Mouse (Mus musculus) thymus, postnatal 4 days (tissue): Measurements from ENCODE around the gene Trp73.
A peak's percentile ranks its signal among the peaks of the same experiment; 100 is the strongest.

Source experiments
- DNase-seq: peaks from one replicate; pipeline ENCODE4 v3.0.0; 2021

The Trp73 gene

GRCm38 (mm10) chr4:154142211-154143040 lies 2.4 kb upstream of the Trp73 start, which contains the start of gene Wrap73:
TSS of gene Wrap73 (plus strand) at chr4:154142372.
- DNase-seq: peak; percentile 89

GRCm38 (mm10) chr4:154141009-154141867 lies 1.2 kb upstream of the Trp73 start:
- DNase-seq: no peak

- DNase-seq: no peak
These were observed 403 bp upstream of the Trp73 start for GRCm38 (mm10) chr4:154140213-154141008.

GRCm38 (mm10) chr4:154139671-154140181 lies 282 bp downstream of the Trp73 start:
- DNase-seq: no peak

GRCm38 (mm10) chr4:154137139-154137538 lies 2.9 kb downstream of the Trp73 start:
- no peak for DNase-seq

GRCm38 (mm10) chr4:154134803-154135202 lies 5.2 kb downstream of the Trp73 start:
- DNase-seq: no peak

- DNase-seq: no peak
These were observed 8.1 kb downstream of the Trp73 start for GRCm38 (mm10) chr4:154131894-154132293.

- no peak for DNase-seq
These were observed 10.1 kb downstream of the Trp73 start for GRCm38 (mm10) chr4:154129950-154130349.

- no peak for DNase-seq
These were observed 12.7 kb downstream of the Trp73 start for GRCm38 (mm10) chr4:154127273-154127672.

GRCm38 (mm10) chr4:154125202-154125601 lies 14.8 kb downstream of the Trp73 start:
- DNase-seq: no peak

- no peak for DNase-seq
These were observed 16.5 kb downstream of the Trp73 start for GRCm38 (mm10) chr4:154123553-154123952.

GRCm38 (mm10) chr4:154122374-154122773 lies 17.6 kb downstream of the Trp73 start:
- DNase-seq: no peak

GRCm38 (mm10) chr4:154121800-154122199 lies 18.2 kb downstream of the Trp73 start:
- DNase-seq: no peak

GRCm38 (mm10) chr4:154119208-154119607 lies 20.8 kb downstream of the Trp73 start:
- no peak for DNase-seq

- DNase-seq: no peak
These were observed 21.2 kb downstream of the Trp73 start for GRCm38 (mm10) chr4:154118782-154119181.

- no peak for DNase-seq
These were observed 23.6 kb downstream of the Trp73 start for GRCm38 (mm10) chr4:154116421-154116820.

GRCm38 (mm10) chr4:154109850-154110243 lies 30.2 kb downstream of the Trp73 start:
- DNase-seq: no peak

- DNase-seq: no peak
These were observed 30.7 kb downstream of the Trp73 start for GRCm38 (mm10) chr4:154109216-154109849.

GRCm38 (mm10) chr4:154106497-154107061 lies 33.4 kb downstream of the Trp73 start:
- no peak for DNase-seq

GRCm38 (mm10) chr4:154105381-154106001 lies 34.5 kb downstream of the Trp73 start:
- peak; percentile 78 for DNase-seq

GRCm38 (mm10) chr4:154103912-154104311 lies 36.1 kb downstream of the Trp73 start:
- no peak for DNase-seq
